Mouse (Mus musculus): ENCODE data around the gene Plekha6. TPM values are rescaled to one million over a fixed set of nuclear protein-coding genes. Genes with fewer than 3 reads are reported as not detected.
A peak's percentile ranks its signal among the peaks of the same experiment; 100 is the strongest.

Gene Plekha6
- polyA plus RNA-seq, 1 experiment, result 38.5 TPM

GRCm38 (mm10) chr1:133146014-133147009, 17.7 kb upstream of the Plekha6 start:
- no peak for DNase-seq (ENCODE audit: low read depth)

GRCm38 (mm10) chr1:133147324-133147723, 16.7 kb upstream of the Plekha6 start:
- DNase-seq (ENCODE audit: low read depth), result no peak

GRCm38 (mm10) chr1:133148122-133148521, 15.9 kb upstream of the Plekha6 start:
- no peak for DNase-seq (ENCODE audit: low read depth)

DNA sequence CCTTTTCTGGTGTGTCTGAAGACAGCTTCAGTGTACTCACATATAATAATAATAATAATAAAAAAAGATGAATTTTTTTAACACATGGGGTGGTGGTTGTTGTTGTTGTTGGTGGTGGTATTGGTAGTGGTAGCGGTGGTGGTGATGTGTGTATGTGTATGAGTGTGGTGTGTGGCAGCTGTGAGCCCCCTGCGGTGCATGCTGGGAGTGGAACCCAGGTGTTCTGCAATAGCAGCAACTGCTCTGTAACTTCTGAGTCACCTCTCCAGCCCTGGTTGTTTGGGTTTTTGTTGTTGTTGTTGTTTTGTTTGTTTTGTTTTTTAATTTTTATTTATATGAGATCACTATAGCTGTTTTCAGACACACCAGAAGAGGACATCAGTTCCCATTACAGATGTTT, 13.5 kb upstream of the Plekha6 start:
- DNase-seq (ENCODE audit: low read depth), result no peak

GRCm38 (mm10) chr1:133152213-133152612, 11.8 kb upstream of the Plekha6 start:
- no peak for DNase-seq (ENCODE audit: low read depth)

- DNase-seq (ENCODE audit: low read depth), result no peak
Measured at GRCm38 (mm10) chr1:133155270-133155669, 8.7 kb upstream of the Plekha6 start.

- DNase-seq (ENCODE audit: low read depth), result no peak
Measured at GRCm38 (mm10) chr1:133159128-133159564, 4.9 kb upstream of the Plekha6 start.

GRCm38 (mm10) chr1:133161559-133161958, 2.5 kb upstream of the Plekha6 start:
- DNase-seq (ENCODE audit: low read depth), result no peak

GRCm38 (mm10) chr1:133162046-133162445, 2.0 kb upstream of the Plekha6 start:
- DNase-seq (ENCODE audit: low read depth), result peak; percentile 89

GRCm38 (mm10) chr1:133162981-133163380, 1.0 kb upstream of the Plekha6 start:
- DNase-seq (ENCODE audit: low read depth), result no peak

DNA sequence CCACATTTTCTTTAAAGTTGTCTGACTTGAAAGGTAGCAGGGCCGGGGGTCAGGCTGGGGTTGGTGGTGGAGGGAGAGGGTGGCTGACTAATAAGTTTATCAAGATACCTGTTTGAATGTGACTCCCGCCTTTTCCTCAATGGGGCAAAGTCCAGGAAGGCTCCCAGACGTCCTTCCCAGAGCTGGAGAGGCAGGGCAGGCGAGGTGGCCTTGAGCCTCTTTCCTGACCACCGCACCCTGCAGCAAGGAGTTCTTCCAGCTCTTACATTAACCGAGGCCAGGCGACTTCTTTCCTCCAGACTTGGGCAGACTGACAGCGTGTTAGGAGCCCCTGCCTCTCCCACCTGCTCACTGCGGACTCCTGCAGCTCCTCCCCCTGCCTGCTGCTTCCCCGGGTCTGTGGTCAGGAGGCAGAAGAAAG, 591 bp downstream of the Plekha6 start:
- DNase-seq (ENCODE audit: low read depth), result no peak

- DNase-seq (ENCODE audit: low read depth), result no peak
Measured at GRCm38 (mm10) chr1:133165111-133165510, 1.1 kb downstream of the Plekha6 start.

DNA sequence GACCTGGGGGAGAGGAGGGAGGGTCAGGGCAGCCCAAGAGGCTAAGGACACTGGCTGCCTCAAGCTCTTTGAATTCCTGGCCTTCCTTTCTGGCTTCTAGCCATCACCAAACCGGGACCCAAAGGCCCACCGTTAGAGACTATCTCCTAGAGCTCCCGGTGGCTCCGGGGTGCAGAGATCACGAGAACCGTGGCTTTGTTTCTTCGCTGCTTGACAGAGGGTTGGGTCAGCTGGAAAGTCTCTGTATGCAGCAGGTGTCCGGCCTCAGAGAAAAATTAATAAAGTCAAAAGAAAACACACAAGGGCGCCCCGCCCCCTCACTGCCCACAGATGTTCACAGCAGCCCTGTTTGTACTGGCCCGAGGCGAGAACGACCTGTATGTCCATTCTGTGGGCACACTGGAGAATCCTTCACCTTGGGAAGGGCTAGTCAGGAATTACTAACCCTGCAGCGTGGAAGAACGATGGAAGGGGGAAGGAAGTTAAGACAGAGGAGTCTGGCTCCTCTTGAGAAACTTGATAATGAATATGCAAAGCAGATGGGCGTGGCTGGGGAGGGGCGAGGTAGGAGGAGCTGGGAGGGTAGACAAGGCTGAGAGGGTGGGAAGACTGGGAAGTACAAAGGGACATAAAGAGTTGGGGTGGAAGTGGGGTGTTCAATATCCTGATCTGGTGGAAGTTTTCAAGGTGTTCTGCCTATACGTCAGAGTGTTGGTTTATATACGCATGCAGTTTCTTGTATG, 4.5 kb downstream of the Plekha6 start:
- DNase-seq (ENCODE audit: low read depth), result no peak

GRCm38 (mm10) chr1:133170196-133170595, 6.2 kb downstream of the Plekha6 start:
- no peak for DNase-seq (ENCODE audit: low read depth)

GRCm38 (mm10) chr1:133171357-133171756, 7.3 kb downstream of the Plekha6 start:
- no peak for DNase-seq (ENCODE audit: low read depth)

GRCm38 (mm10) chr1:133175150-133175549, 11.1 kb downstream of the Plekha6 start:
- DNase-seq (ENCODE audit: low read depth), result no peak

DNA sequence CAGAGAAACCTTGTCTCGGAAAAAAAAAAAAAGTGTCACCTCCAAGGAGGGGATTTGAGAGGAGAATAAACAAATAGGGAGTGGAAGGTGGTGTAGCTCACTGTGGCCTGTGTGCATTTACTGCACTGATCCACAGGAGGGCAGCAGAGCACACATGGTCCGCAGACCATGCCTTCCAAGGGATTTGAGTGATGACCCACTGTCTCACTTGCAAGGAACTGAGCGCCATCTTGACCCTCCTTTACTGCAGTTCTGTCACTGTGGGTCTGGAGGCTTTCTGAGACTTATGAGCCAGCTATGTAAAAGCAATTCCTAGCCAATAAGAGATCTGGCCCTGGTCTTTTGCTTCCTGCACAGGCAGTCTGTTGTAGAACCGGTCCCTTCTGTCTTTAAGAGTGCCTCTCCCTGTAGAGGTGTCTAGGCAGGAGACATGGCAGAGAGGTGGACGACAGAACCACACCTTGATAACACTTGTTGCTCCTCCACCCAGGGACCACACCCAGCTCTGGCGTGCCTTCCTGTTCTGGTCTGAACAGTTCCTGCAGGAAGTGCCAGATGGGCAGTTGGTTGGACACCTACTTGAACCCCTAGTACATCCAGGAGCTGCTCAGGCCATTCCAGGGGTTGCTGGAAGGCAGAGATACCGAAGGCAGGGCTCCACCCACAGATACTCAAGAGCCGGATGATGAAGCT, 13.6 kb downstream of the Plekha6 start:
- no peak for DNase-seq (ENCODE audit: low read depth)

DNA sequence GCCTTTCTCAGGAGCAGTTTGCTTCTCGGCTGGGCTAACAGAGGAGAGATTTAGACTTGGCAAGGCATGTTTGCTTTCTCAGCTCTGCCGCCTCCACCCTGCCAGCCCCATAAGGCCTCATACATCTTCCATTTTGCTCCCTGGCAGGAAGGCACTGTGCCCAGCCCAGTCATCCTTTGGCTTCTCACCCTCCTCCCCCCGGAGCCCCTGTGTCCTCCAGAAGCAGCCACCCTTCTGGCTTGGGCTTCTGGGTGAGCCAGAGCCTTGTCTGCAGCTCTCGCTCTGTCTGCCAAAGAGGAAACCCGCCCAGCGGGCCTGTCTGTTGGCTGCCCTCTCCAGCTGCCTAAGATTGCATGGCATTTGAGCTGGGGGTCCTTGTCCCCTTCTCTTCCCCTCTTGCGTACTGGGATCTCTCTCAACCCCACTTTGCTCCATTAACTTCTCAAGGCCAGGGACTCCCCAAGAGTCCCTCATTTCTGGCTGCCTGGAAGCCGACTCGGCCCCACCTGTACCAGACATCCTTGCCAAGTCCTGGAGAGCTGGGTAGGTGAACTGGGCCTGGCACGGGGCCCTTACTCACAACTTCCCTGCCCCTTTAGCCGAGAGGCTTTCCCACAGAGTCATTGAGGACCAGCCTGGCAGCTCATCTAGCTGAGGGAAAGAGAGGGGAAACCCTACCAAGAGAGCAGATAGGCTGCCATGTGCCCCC, 14.9 kb downstream of the Plekha6 start:
- DNase-seq (ENCODE audit: low read depth), result no peak

DNA sequence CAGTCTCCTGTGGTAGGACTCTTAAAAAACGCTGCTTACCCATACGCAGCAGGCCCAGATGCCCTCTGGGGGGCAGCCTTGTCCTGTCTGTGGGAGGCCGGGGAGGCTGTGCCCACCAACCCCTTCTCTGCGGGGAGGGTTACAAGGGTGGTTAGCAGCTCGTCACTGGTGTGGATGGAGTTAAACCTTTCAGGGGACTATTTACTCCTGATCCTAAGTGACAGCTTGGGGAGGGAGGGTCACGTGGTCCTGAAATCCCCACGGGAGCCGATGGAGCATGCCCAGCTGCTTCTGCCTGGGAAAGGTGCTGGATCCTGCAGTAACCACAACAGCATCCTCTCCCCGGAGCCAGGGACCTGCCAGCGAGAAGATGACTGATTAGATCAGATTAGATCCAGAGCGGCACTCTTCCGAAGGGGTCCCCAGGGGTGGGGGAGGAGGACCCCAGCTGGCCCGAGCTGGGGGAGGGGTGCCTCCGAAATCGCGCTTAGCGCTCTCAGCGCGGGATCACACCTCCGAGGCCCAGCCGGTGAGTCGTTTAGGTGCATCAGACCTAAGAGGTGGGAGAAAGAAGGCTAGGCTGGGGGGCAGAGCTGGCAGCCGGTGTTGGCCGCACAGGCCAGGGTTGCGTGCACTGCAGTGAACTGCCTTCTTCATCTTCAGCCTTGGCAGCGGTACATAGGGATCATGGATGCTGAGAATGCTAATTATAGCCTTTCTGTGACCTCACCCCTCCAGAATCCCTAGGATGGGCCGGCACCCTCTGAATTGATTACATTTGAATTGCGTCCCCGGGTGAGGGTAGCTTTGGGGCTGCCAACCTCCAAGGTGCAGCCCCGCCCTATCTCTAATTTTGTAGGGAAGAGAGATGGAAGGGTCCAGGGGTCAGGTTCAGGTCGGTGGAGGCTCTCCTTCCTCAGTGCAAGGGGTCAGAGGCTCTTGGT, 17.3 kb downstream of the Plekha6 start:
- no peak for DNase-seq (ENCODE audit: low read depth)

DNA sequence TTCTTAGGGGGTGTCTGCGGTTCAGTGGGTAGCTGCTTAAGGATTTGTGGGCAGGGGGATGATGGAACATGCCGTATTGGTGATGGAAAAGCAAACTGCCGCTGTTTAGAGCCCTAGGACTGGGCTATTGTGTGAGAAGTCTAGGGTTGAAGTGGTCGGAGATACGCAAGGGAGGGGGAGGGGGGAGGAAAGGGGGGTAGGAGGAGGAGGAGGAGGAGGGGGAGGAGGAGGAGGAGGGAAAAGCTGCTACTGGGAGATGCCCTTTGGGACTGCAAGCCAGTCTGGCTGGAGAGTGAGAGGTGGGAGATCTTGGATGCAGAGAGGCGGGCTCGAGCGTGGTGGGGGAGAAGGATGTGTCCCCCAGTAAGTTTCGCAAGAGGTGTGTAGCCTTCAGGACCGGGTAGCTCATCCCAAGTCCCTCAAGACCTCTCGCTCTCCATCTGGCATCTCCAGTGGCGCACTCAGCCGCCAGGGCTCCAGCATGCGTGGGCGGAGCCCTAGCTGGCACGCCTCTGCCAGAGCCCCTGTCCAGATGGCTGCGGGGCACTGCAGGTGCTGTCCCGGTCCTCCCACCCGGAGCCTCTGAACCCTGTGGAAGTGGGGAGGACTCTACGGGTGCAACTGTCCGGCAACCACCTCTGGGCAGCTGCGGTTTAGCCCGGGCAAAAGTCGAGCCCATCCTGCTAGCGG, 18.2 kb downstream of the Plekha6 start:
- DNase-seq (ENCODE audit: low read depth), result no peak
